Mouse (Mus musculus) erythroblast, embryonic 14.5 days (primary cell): ENCODE data around the gene Atp5f1. TPM values are rescaled to one million over a fixed set of nuclear protein-coding genes. Genes with fewer than 3 reads are reported as not detected.

Experiments
- H3K27me3 ChIP-seq: 2 replicates; pipeline ENCODE4 v1.6.1; 2012; ENCODE audit warnings: inconsistent platforms; ENCODE audit not compliant: control insufficient read depth
- H3K36me3 ChIP-seq: 2 replicates; pipeline ENCODE4 v1.6.1; 2012; ENCODE audit warnings: mild to moderate bottlenecking, inconsistent platforms; ENCODE audit not compliant: control insufficient read depth
- H3K4me1 ChIP-seq: 2 replicates; pipeline ENCODE4 v1.6.1; 2012; ENCODE audit warnings: inconsistent platforms; ENCODE audit not compliant: control insufficient read depth
- H3K4me3 ChIP-seq: replicated peaks from 2 replicates; pipeline ENCODE3; 2012; ENCODE audit warnings: moderate library complexity, mild to moderate bottlenecking, inconsistent platforms
- H3K9me3 ChIP-seq: 2 replicates; pipeline ENCODE4 v1.6.1; 2012; ENCODE audit warnings: low read length, inconsistent platforms, mixed read lengths; ENCODE audit not compliant: control insufficient read depth
- GATA1 ChIP-seq: IDR thresholded peaks from 2 replicates; pipeline ENCODE4 v1.6.1; 2012; ENCODE audit warnings: low read length, inconsistent platforms, mixed read lengths
- TAL1 ChIP-seq: IDR thresholded peaks from 3 replicates; pipeline ENCODE4 v1.6.1; 2012; ENCODE audit warnings: low read length, inconsistent platforms, mixed read lengths
- polyA plus RNA-seq: library from polyadenylated mRNA; stranded (reverse); fragments of >175 nt; gene quantifications from 2 replicates; pipeline ENCODE4 v1.2.3, GENCODE M21; 2012

The Atp5f1 gene
- polyA plus RNA-seq, 1 experiment = 25.2 TPM

DNA sequence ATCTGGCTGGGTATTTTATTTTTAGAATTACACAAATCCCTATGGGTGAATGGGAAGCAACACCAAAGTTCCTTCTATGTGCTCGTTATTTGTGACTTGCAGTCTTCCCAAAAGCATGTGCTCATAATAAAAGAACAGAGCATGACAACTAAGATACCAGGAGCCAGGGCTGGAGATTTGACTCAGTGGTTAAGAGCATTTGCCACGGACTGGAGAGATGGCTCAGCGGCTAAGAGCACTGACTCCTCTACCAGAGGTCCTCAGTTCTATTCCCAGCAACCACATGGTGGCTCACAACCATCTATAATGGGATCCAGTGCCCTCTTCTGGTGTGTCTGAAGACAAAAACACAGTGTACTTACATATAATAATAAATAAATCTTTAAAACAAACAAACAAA is 63.1 kb downstream of the Atp5f1 start:
- Histone ChIP-seq H3K27me3 (peaks cover 18% of the 10 kb centered on the region), H3K9me3 (no peaks in the 10 kb centered on the region), H3K4me1 (peaks cover 34% of the 10 kb centered on the region), H3K36me3 (no peaks in the 10 kb centered on the region), H3K4me3 (no peak overlapping the region)
- TF ChIP-seq GATA1 (no peak), TAL1 (no peak)

DNA sequence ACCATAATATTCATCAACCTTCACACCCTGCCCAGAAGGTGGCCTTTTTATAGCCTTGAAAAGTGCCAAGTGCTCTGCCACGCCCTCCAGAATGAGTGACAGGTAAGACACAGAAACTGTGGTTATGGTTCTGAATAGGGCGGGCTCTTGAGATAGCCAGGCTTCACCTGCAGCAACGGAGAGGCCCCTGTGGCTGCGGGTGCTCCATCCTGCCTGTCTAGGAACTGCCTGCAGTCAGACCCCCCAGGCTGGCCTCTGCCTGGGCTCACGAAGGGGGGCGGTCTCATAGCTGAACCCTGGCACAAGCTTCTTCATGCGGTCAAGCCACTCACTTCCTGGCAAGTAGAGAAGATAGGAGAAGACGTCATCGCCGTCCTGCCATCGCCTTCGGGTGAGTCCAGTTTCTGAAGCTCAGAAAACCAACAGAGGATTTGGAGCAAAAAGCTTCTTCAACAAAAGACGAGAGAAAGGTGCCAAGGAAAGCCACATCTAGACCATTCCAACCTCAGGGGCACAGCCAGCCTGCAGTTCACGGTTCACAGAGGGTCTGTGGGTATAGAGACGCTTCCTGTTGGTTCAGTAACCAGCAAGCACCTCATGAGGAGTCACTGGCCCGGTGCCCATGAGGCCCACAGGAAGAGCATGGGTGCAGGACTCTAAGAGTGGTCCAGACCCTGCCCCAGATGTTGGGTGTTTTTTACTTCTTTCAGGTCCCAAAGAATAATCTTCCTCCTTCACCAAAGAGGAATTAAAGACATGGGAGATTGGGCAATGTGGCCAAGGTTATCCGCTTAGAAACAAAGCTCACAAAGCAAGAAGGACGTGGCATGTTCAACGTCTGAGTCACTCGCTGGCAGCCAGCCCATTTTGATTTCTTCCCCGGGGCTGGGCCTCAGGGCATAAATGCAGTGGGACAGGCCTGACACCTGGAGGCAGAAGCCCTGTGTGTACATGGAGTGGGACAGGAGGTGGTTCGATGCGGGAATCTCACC is 65.0 kb downstream of the Atp5f1 start:
- H3K4me3 ChIP-seq = peak overlapping the region; percentile 5

DNA sequence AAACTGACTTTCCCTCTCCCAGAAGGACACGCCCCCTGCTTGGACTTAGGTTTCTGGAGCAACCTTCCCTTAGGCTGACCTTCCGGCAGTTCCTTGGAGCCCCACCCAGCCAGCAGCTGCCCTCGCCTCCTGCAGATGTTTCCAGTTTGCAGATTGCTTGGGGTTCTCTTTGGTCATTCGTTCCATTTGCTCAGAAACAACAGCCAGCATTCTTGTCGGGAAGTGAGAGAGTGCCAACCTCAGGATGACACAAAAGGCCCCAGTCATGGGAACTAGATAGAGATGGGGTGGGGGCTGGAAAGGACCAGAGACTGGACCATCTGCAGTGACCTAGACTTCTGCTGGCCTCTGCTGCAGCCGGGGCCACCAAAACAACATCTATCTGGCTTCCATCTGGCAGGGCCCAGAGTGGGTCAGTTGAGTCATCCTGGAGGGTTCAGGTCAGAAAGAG is 65.9 kb downstream of the Atp5f1 start:
- H3K4me1 ChIP-seq = peaks cover 29% of the 10 kb centered on the region
- no peak for TF ChIP-seq GATA1
- TF ChIP-seq TAL1 = no peak
- H3K4me3 ChIP-seq = no peak overlapping the region
- no peaks in the 10 kb centered on the region for H3K9me3 ChIP-seq
- H3K27me3 ChIP-seq = peaks cover 18% of the 10 kb centered on the region
- H3K36me3 ChIP-seq = no peaks in the 10 kb centered on the region

More for the DNA sequence above, 65.0 kb downstream of the Atp5f1 start:
- H3K36me3 ChIP-seq = no peaks in the 10 kb centered on the region
- no peaks in the 10 kb centered on the region for H3K9me3 ChIP-seq
- peaks cover 18% of the 10 kb centered on the region for H3K27me3 ChIP-seq
- TF ChIP-seq TAL1 (no peak), GATA1 (no peak)
- peaks cover 34% of the 10 kb centered on the region for H3K4me1 ChIP-seq

Other genes starting within 250 kb of the Atp5f1 start
- gene Rap1a, start 158.8 kb downstream of the Atp5f1 start, polyA plus RNA-seq = 2.1 and 3.8 TPM in 2 replicates
- not detected in 2 replicates for gene Adora3, start 89.2 kb downstream of the Atp5f1 start, polyA plus RNA-seq
- not detected in 2 replicates for gene Tmigd3, start 89.2 kb downstream of the Atp5f1 start, polyA plus RNA-seq
- gene I830077J02Rik, start 27.4 kb downstream of the Atp5f1 start, polyA plus RNA-seq = 0.01 TPM in 1 of 2 replicates, not detected in the other
- gene Wdr77, start 730 bp downstream of the Atp5f1 start, polyA plus RNA-seq = 1.0 and 1.1 TPM in 2 replicates
- not detected in 2 replicates for gene Ovgp1, start 13.6 kb upstream of the Atp5f1 start, polyA plus RNA-seq
- gene Pifo, start 54.5 kb upstream of the Atp5f1 start, polyA plus RNA-seq = not detected in 2 replicates
- not detected in 2 replicates for gene Chil5, start 72.7 kb upstream of the Atp5f1 start, polyA plus RNA-seq
- gene Chia1, start 153.1 kb upstream of the Atp5f1 start, polyA plus RNA-seq = not detected in 2 replicates
- gene Chil3, start 207.5 kb upstream of the Atp5f1 start, polyA plus RNA-seq = not detected in 2 replicates